Mouse (Mus musculus): Measurements from ENCODE around the gene Polg. TPM values are rescaled to one million over a fixed set of nuclear protein-coding genes. Genes with fewer than 3 reads are reported as not detected.

The Polg gene
- total and polyA plus RNA-seq, 3 experiments = 53.1 to 116 (median 62.1) TPM

DNA sequence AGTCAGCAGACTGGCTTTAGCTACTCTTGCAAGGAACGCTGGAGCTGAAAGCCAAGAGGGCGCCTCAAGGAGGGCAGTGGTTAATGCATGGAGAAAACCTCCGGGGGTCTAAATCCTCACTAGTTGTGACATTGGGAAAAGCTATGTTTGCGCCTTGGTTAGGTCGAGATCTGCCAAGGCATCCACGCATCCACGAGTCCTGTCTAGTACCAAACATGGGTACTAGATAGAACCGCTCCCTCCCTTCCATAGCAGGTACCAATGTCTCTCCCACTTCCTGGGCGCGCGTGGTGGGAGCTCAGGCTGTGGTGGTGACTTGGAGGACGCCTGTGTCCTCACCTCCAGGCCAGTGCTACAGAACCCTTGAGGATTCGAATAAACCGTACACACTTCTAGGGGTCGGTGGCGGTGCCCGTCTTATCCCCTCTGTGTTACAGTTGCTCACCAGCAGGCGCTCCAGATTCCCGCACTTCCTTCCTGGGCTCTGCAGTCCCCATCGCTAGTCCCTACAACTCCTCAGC lies 48.3 kb upstream of the Polg start:
- Histone ChIP-seq H3K4me1 (ENCODE audit: control insufficient read depth in 1 of 2, insufficient read depth in 2 of 2) (peaks cover 5 to 22% of the 10 kb centered on the region in 2 experiments; a peak in 3 of 4 replicates), H3K79me2 (replicated peaks; ENCODE audit: control insufficient read depth, extremely low read depth, insufficient read depth, poor library complexity, severe bottlenecking) (no peaks in the 10 kb centered on the region), H3K9me3 (replicated peaks; ENCODE audit: low read length) (no peaks in the 10 kb centered on the region), H3K4me3 (replicated peaks in 1 of 3; ENCODE audit: low read depth in 2 of 3, low read length in 2 of 3, poor library complexity in 1 of 3) (no peak overlapping the region), H3K36me3 (replicated peaks in 1 of 2; ENCODE audit: control insufficient read depth in 1 of 2, insufficient read depth in 1 of 2, low read length in 1 of 2) (no peaks in the 10 kb centered on the region), H3K9ac (ENCODE audit: insufficient read depth, low read depth) (no peak overlapping the region), H3K27ac (ENCODE audit: insufficient read depth, low read depth) (no peak overlapping the region), H3K27me3 (replicated peaks) (peaks cover 55% of the 10 kb centered on the region), H3K4me2 (ENCODE audit: insufficient read depth, low read depth, poor library complexity, severe bottlenecking) (no peak overlapping the region)
- in situ Hi-C loops (cut with MboI; ENCODE audit: low pct_ligation_motif_present, low pct_unique_long_range_greater_than_20kb, low sequenced_read_pairs) = no loop called here
- TF ChIP-seq GABPA (IDR thresholded peaks at IDR 0.05; ENCODE audit: insufficient replicate concordance, low read depth, low read length) (no peak), MAZ (IDR thresholded peaks at IDR 0.05; ENCODE audit: low read depth, low read length) (no peak), MAX (IDR thresholded peaks at IDR 0.05; ENCODE audit: low read length) (no peak), USF2 (conservative IDR thresholded peaks at IDR 0.05; ENCODE audit: low read depth, low read length) (no peak), MYC (IDR thresholded peaks at IDR 0.05; ENCODE audit: low read depth, low read length) (no peak)
- dilution Hi-C loops (cut with MboI; ENCODE audit: extremely low pct_ligation_motif_present, extremely low pct_unique_long_range_greater_than_20kb, low sequenced_read_pairs) = no loop called here
- DNase-seq (ENCODE audit: extremely low read depth) = no peak

DNA sequence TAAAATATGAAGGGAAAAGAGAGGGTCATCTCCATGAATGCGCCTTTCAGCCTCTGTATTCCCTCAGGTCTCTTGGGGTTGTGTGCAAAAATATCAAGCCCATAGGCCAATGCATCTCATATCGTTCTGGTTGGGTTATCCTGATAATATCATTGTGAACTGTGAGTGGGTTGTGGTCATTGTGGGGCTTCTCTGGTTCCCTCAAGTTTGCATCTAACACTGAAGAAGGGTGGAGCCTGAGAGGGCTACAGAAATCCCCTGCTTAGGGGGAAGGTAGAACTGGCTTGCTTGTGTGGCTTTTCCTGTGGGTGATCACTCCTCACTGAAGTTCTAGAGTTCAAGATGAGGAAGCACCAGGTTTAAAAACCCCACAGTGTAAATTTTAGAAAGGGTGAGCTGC lies 47.3 kb upstream of the Polg start:
- in situ Hi-C loops (cut with MboI; ENCODE audit: low pct_ligation_motif_present, low pct_unique_long_range_greater_than_20kb, low sequenced_read_pairs) = no loop called here
- H3K27me3 ChIP-seq (replicated peaks) = peaks cover 51% of the 10 kb centered on the region
- H3K9ac ChIP-seq (ENCODE audit: insufficient read depth, low read depth) = no peak overlapping the region
- H3K4me1 ChIP-seq (ENCODE audit: control insufficient read depth in 1 of 2, insufficient read depth in 2 of 2) = peaks cover 5 to 22% of the 10 kb centered on the region in 2 experiments; a peak in 3 of 4 replicates
- no peak overlapping the region for H3K4me2 ChIP-seq (ENCODE audit: insufficient read depth, low read depth, poor library complexity, severe bottlenecking)
- dilution Hi-C loops (cut with MboI; ENCODE audit: extremely low pct_ligation_motif_present, extremely low pct_unique_long_range_greater_than_20kb, low sequenced_read_pairs) = no loop called here
- no peak overlapping the region for H3K27ac ChIP-seq (ENCODE audit: insufficient read depth, low read depth)
- no peak for TF ChIP-seq CHD2 (IDR thresholded peaks at IDR 0.05; ENCODE audit: low read length)
- no peak for TF ChIP-seq EP300 (IDR thresholded peaks at IDR 0.05; ENCODE audit: low read length)
- 0 out of 2 replicates have a peak, but pooled peaks have one; percentile 21 for TF ChIP-seq MAFK (IDR thresholded peaks at IDR 0.05; ENCODE audit: insufficient replicate concordance, low read length)
- no peak for TF ChIP-seq CHD1 (IDR thresholded peaks at IDR 0.05; ENCODE audit: low read depth, low read length)
- no peak for TF ChIP-seq E2F4 (IDR thresholded peaks at IDR 0.05; ENCODE audit: insufficient replicate concordance, low read depth, low read length)
- TF ChIP-seq JUN (IDR thresholded peaks at IDR 0.05; ENCODE audit: insufficient read depth, low read depth, low read length) = no peak
- TF ChIP-seq TBP (conservative IDR thresholded peaks at IDR 0.05; ENCODE audit: low read depth, low read length) = no peak
- DNase-seq (ENCODE audit: extremely low read depth) = peak; percentile 52
- no peak overlapping the region for H3K4me3 ChIP-seq (replicated peaks in 1 of 3; ENCODE audit: low read depth in 2 of 3, low read length in 2 of 3, poor library complexity in 1 of 3)
- H3K36me3 ChIP-seq (replicated peaks in 1 of 2; ENCODE audit: control insufficient read depth in 1 of 2, insufficient read depth in 1 of 2, low read length in 1 of 2) = no peaks in the 10 kb centered on the region
- no peaks in the 10 kb centered on the region for H3K9me3 ChIP-seq (replicated peaks; ENCODE audit: low read length)
- no peaks in the 10 kb centered on the region for H3K79me2 ChIP-seq (replicated peaks; ENCODE audit: control insufficient read depth, extremely low read depth, insufficient read depth, poor library complexity, severe bottlenecking)

DNA sequence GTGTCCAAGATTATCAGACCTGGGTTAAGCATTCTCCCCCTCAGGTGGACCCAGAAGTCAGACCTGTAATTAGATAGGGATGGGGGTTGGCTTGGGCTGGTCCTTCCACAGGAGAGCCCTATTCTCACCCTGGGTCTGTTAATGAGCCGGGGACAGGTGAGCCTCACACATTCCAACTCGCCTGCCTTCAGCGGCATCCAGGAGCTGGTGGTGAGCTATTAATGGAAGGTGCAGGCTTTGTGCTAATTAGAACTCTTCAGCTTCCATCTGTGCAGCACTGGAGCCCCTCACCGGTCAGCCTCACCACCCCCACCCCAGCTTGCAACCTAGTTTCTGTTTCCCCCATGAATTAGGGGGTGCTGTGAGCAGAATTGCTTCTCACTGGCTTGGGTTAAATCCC lies 46.3 kb upstream of the Polg start:
- dilution Hi-C loops (cut with MboI; ENCODE audit: extremely low pct_ligation_motif_present, extremely low pct_unique_long_range_greater_than_20kb, low sequenced_read_pairs) (no loop called here), in situ Hi-C loops (cut with MboI; ENCODE audit: low pct_ligation_motif_present, low pct_unique_long_range_greater_than_20kb, low sequenced_read_pairs) (no loop called here)
- H3K27me3 ChIP-seq (replicated peaks) = peaks cover 53% of the 10 kb centered on the region

More for the DNA sequence above, 46.3 kb upstream of the Polg start:
- no peak overlapping the region for H3K4me2 ChIP-seq (ENCODE audit: insufficient read depth, low read depth, poor library complexity, severe bottlenecking)
- no peaks in the 10 kb centered on the region for H3K36me3 ChIP-seq (replicated peaks in 1 of 2; ENCODE audit: control insufficient read depth in 1 of 2, insufficient read depth in 1 of 2, low read length in 1 of 2)
- no peak overlapping the region for H3K27ac ChIP-seq (ENCODE audit: insufficient read depth, low read depth)
- no peak for DNase-seq (ENCODE audit: extremely low read depth)
- TF ChIP-seq ZC3H11A (IDR thresholded peaks at IDR 0.05; ENCODE audit: low read depth, low read length) = no peak
- TF ChIP-seq USF2 (conservative IDR thresholded peaks at IDR 0.05; ENCODE audit: low read depth, low read length) = no peak
- TF ChIP-seq CTCF (conservative IDR thresholded peaks at IDR 0.05 in 1 of 2, IDR thresholded peaks at IDR 0.05 in 1 of 2; ENCODE audit: low read depth in 2 of 2, low read length in 2 of 2) = no peak
- no peak for TF ChIP-seq USF1 (IDR thresholded peaks at IDR 0.05; ENCODE audit: low read depth, low read length)
- TF ChIP-seq ZKSCAN1 (IDR thresholded peaks at IDR 0.05; ENCODE audit: borderline replicate concordance, low read depth, low read length) = no peak
- no peak for TF ChIP-seq ZMIZ1 (IDR thresholded peaks at IDR 0.05; ENCODE audit: low read depth, low read length)
- no peak for TF ChIP-seq MXI1 (IDR thresholded peaks at IDR 0.05; ENCODE audit: low read depth, low read length)
- no peak for TF ChIP-seq BHLHE40 (IDR thresholded peaks at IDR 0.05; ENCODE audit: low read depth, low read length)
- TF ChIP-seq ELF1 (IDR thresholded peaks at IDR 0.05; ENCODE audit: low read depth, low read length) = no peak
- no peak for TF ChIP-seq GABPA (IDR thresholded peaks at IDR 0.05; ENCODE audit: insufficient replicate concordance, low read depth, low read length)
- TF ChIP-seq ZNF384 (IDR thresholded peaks at IDR 0.05; ENCODE audit: low read depth, low read length) = no peak
- TF ChIP-seq KAT2A (IDR thresholded peaks at IDR 0.05; ENCODE audit: insufficient replicate concordance, low read length) = no peak
- no peak for TF ChIP-seq POLR2AphosphoS2 (IDR thresholded peaks at IDR 0.05; ENCODE audit: low read depth, low read length)
- no peak for TF ChIP-seq MEF2A (IDR thresholded peaks at IDR 0.05; ENCODE audit: borderline replicate concordance, low read depth, low read length)
- H3K79me2 ChIP-seq (replicated peaks; ENCODE audit: control insufficient read depth, extremely low read depth, insufficient read depth, poor library complexity, severe bottlenecking) = no peaks in the 10 kb centered on the region
- no peaks in the 10 kb centered on the region for H3K9me3 ChIP-seq (replicated peaks; ENCODE audit: low read length)
- peaks cover 7 to 28% of the 10 kb centered on the region in 2 experiments; a peak in 3 of 4 replicates for H3K4me1 ChIP-seq (ENCODE audit: control insufficient read depth in 1 of 2, insufficient read depth in 2 of 2)
- no peak overlapping the region for H3K4me3 ChIP-seq (replicated peaks in 1 of 3; ENCODE audit: low read depth in 2 of 3, low read length in 2 of 3, poor library complexity in 1 of 3)
- no peak overlapping the region for H3K9ac ChIP-seq (ENCODE audit: insufficient read depth, low read depth)

Data from CH12.LX (cell line).